Mouse (Mus musculus) ovary, postnatal 10 days (tissue): ENCODE measurements around the gene Gm20388.
"Not testable (repeated sequence)": the region's sequence is repeated elsewhere in the genome, so short reads cannot be mapped to it uniquely, and the experiment has no call there.

Experiments
- DNase-seq: peaks from one replicate; pipeline ENCODE4 v3.0.0; 2022; ENCODE audit warnings: low spot score

Gene Gm20388

GRCm38 (mm10) chr8:124146286-124146685 lies 4235.6 kb downstream of the Gm20388 start:
- DNase-seq, result no peak

GRCm38 (mm10) chr8:124150009-124150408 lies 4239.4 kb downstream of the Gm20388 start:
- DNase-seq, result no peak

GRCm38 (mm10) chr8:124150536-124150935 lies 4239.9 kb downstream of the Gm20388 start:
- DNase-seq, result no peak

GRCm38 (mm10) chr8:124151881-124152280 lies 4241.2 kb downstream of the Gm20388 start:
- no peak for DNase-seq

GRCm38 (mm10) chr8:124152771-124153170 lies 4242.1 kb downstream of the Gm20388 start:
- no peak for DNase-seq

- DNase-seq, result no peak
These were observed 4245.7 kb downstream of the Gm20388 start for GRCm38 (mm10) chr8:124156324-124156723.

GRCm38 (mm10) chr8:124161683-124162082 lies 4251.0 kb downstream of the Gm20388 start:
- no peak for DNase-seq

- DNase-seq, result no peak
These were observed 4252.6 kb downstream of the Gm20388 start for GRCm38 (mm10) chr8:124163258-124163657.

GRCm38 (mm10) chr8:124169749-124170148 lies 4259.1 kb downstream of the Gm20388 start:
- DNase-seq, result no peak

- no peak for DNase-seq
These were observed 4260.0 kb downstream of the Gm20388 start for GRCm38 (mm10) chr8:124170671-124171070.

GRCm38 (mm10) chr8:124171557-124172528 lies 4261.2 kb downstream of the Gm20388 start:
- DNase-seq, result no peak

GRCm38 (mm10) chr8:124173688-124174087 lies 4263.0 kb downstream of the Gm20388 start:
- DNase-seq, result no peak

GRCm38 (mm10) chr8:124176133-124176532 lies 4265.5 kb downstream of the Gm20388 start:
- no peak for DNase-seq

GRCm38 (mm10) chr8:124177092-124177491 lies 4266.5 kb downstream of the Gm20388 start:
- DNase-seq, result not testable (repeated sequence)

GRCm38 (mm10) chr8:124180681-124181445 lies 4270.2 kb downstream of the Gm20388 start:
- DNase-seq, result no peak

- DNase-seq, result no peak
These were observed 4271.1 kb downstream of the Gm20388 start for GRCm38 (mm10) chr8:124181751-124182150.

- DNase-seq, result no peak
These were observed 4271.6 kb downstream of the Gm20388 start for GRCm38 (mm10) chr8:124182224-124182623.

GRCm38 (mm10) chr8:124184078-124184477 lies 4273.4 kb downstream of the Gm20388 start:
- DNase-seq, result no peak

- DNase-seq, result no peak
These were observed 4273.9 kb downstream of the Gm20388 start for GRCm38 (mm10) chr8:124184507-124184906.

- DNase-seq, result no peak
These were observed 4274.4 kb downstream of the Gm20388 start for GRCm38 (mm10) chr8:124185081-124185480.

GRCm38 (mm10) chr8:124190388-124190787 lies 4279.7 kb downstream of the Gm20388 start:
- DNase-seq, result no peak

- no peak for DNase-seq
These were observed 4281.6 kb downstream of the Gm20388 start for GRCm38 (mm10) chr8:124192242-124192641.

GRCm38 (mm10) chr8:124192976-124193375 lies 4282.3 kb downstream of the Gm20388 start:
- no peak for DNase-seq
